Mouse (Mus musculus) megakaryocyte-erythroid progenitor cell, adult 5-6 weeks (primary cell): Measurements from ENCODE around the gene Anks4b. TPM values are rescaled to one million over a fixed set of nuclear protein-coding genes. Genes with fewer than 3 reads are reported as not detected.
A peak's percentile ranks its signal among the peaks of the same experiment; 100 is the strongest.

Source experiments
- ATAC-seq: replicated peaks from 2 replicates; pipeline ENCODE4 v1.8.0; 2016; ENCODE audit warnings: mild to moderate bottlenecking, inconsistent platforms; ENCODE audit not compliant: severe bottlenecking, poor library complexity, low FRiP score, low TSS enrichment
- total RNA-seq, 2 experiments: library from RNA; stranded (forward) in 1 of 2; stranded (reverse) in 1 of 2; fragments of 200-1000, 215-1000 nt in 1 of 2; fragments of >200 nt in 1 of 2; fragmentation: Nextera tagmentation in 1 of 2; gene quantifications; 2 replicates each; pipeline ENCODE4 v1.2.3; 2014 to 2017

The Anks4b gene
- total RNA-seq, 2 experiments from 2014 or later = not detected

DNA sequence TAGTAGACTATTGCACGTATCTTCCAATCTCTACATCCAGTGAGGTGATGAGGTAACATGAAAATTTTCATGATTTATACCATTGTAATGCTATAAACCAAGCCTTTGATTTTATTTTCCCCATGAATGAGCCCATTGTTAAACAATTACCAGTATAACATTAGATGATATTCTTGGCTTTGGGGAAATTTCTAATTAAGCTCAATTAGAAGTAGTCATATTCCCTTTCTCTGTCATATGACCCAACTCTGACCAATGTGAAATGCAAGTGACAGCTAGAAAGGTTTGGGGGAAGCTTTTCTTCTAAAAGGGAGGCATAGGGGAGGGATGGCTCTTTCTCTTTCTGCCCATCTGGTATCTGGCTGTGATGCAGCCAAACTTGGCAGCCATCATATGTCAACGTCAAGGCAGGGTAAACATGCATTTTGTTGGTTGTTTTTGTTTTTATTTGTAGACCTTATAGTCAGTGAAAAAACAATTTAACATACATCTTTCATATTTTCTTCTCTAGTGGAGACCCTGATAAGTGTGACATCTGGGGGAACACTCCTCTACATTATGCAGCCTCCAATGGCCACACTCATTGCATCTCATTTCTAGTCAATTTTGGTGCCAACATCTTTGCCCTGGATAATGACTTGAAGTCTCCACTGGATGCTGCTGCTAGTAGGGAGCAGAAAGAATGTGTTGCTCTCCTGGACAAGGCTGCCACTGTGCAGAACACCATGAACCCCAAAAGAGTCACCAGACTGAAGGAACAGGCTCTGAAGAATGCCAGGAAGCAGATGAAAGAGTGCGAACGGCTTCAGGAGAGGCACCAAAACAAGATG, 8.0 kb downstream of the Anks4b start:
- ATAC-seq = no peak

DNA sequence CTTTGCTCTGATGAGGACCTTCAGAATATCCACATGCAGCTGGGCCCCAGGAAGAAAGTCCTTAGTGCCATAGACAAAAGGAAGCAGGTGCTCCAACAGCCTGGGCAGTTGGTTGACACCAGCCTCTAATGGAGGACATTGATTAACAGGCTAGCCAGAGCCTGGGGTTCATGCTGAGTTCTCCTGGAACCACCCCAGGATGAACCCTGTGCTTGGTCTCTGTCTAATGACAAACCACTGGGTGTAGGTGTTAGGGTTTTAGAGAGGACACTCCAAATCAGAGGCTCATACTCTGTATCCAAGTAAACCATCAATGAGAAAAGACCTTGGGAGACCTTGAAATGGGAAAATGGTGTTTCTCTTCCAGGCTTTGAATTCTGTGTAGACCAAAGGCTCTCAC, 9.2 kb downstream of the Anks4b start:
- no peak for ATAC-seq

DNA sequence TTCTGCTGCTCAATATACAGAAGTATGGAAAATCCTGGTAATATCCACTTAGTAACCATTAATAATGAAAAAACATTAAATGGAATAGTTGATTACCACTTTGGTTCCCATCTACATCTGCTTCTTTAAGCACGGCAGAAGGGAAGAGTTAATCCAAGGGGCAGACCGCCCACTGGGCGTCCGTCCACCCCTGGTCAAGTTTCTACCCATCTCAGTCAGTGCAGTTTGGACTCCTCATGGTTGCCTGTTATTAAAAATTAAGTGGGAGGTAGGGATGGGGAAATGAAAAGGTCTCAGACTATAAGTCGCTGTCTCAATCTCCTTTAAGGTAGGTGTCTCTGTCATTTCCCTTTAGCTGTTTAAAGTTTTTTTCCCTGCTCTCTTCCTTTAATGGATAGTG, 15.3 kb downstream of the Anks4b start:
- ATAC-seq = no peak

DNA sequence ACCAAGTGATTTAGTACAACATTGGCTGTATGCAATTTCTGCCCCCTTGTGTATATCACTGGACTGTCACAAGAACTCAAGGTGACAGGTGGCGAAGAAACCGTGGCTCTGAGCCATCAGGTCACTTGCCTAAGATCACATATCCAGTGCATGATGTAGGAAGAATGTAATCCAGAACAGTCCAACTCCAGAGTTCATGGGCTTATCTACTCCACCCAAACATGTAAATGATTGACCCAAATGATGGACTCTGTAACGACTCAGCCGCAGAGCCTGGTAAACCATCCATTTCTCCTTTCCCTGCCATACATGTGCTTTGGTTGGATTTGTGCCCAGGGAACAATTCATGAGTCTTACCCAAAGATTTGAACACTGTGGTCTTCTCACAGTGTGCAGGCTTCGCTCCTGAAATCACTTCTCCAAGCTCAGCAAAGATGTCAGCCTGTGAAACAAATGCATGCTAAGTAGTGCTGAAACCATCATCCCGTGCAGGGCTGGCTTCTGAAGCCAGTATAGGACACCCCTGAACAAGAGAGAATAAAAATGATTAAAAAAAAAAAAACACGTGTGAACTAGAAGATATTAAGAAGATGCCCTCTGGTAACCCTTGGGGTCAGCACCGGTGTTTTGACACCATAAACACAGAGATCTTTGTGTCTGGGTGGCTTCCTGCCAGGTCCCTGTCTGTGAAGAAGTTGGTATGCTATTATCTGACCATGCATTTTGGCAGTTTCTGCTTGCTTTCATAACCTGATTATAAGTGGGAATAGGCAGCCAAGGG, 15.9 kb downstream of the Anks4b start:
- no peak for ATAC-seq

DNA sequence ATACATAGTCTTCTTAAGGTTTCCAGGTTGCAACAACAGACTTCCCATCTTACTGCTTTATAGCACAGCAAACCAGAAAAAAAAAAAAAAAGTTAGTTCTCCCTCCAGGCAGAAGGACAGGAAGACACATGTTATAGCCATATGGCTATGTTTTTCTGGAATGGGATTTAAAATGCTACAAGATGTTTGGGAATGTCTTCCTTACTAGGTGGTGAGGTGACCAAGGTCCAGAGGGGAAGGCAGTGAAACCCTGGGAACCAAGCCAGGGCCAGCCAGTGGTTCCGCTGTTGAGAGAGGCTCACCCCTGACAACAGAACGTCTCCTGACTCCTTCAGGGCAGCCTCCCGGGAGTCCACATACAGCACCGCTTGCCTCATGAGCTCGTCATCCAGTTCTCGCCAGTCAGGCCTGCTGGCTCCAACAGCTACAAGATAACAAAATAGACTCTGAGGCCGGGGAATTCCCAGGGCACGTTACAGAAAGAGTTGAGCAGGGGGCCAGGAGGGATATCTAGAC, 16.6 kb downstream of the Anks4b start:
- no peak for ATAC-seq

DNA sequence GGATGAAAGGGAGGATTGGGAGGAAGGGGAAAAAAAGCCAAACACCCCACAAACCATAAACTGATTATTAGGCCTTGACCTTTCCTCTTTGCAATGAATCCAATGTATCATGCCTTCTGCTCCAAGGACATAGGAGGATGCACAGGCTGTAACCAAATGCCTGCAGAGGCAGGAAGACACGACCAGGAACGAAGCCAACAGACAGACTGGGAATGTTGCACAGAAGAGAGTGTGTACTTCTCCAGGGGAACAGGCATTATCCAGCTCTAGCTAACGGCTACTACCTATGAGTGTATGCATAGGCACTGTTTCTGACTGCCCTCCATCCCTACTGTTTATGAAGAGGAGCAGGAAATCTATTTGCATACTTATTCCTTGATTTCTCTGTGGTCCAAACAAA, 18.5 kb downstream of the Anks4b start:
- ATAC-seq = no peak

DNA sequence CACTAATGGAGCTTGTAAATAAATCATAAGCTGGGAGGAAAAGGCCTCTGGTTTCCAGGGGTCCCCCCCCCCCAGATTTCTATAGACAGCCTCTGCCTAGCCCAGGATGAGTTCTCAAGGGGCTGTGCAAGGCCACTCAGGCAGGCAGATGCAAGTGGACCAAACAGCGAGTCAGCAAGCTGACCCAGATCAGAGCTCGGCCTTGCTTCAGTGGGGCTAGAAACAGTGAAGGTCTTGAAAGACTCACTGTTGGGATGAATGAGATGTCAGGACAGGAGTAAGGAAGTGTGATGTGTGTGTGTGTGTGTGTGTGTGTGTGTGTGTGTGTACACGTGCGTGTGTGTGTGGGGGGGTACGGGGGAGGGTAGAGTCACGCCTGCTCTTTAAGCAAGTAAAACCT, 19.2 kb downstream of the Anks4b start:
- ATAC-seq = no peak

DNA sequence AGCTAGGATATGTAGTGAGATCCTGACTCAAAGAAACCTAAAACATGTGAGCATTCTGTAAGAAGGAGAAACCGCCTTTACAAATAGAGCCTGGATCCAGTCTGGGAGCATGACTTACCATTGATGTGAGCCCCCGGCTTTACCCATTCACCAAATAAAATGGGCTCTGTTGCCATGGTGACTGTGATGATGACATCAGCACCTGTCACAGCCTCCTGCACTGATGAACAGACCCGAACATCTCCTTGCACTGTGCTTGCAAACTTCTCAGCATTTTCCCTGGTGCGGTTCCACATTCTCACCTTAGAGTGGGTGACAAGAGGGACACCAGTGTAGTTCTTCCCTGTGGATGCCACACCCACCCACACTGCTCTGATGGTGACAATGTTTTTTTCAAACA, 21.5 kb downstream of the Anks4b start:
- ATAC-seq = no peak

DNA sequence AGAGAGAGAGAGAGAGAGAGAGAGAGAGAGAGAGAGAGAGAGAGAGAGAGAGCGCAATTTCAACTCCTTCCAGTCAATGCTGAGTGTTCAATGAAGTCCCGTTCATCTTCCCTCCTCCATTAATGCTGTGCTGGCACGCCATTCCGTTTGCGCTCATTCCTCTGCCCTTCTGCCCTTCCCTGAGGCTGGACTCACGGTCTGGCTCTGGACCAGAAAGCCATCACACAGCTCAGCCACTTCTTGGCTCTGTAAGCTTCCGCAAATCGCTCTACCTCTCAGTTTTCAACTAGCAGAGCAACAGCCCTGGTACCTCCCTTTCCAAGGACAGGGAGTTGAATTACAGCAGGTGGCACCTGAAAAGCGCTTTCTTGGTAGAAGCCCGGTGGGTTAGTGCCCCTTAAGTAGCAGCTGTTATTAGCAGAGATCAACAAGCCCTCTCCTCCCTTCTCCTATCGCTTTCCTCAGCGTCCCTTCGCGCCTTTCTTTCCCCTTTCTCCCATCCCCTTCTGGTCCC, 27.6 kb downstream of the Anks4b start:
- ATAC-seq = no peak

DNA sequence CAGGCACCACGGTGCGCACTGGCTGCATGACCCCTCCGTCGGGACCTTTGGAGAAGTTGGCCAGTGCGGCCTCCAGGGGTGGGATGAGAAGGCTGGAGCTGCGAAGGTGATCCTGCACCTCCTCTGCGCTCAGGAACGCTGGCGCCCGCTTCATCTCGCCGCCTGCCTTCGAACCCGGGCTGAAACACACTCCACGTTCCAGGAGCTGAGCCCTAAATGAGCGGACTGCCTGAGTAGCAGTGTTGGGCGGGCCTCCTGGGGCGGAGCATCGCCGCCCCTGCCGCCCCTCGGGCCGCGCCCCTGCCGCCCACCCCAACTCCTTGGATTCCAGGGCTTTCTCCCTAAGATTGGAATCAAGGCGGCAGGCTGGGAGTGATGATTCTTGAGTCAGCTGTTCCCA, 28.1 kb downstream of the Anks4b start, which contains the start of gene Crym:
Crym (minus strand) TSS at position 341 of the 400 bp plus-strand sequence.
- no peak for ATAC-seq

DNA sequence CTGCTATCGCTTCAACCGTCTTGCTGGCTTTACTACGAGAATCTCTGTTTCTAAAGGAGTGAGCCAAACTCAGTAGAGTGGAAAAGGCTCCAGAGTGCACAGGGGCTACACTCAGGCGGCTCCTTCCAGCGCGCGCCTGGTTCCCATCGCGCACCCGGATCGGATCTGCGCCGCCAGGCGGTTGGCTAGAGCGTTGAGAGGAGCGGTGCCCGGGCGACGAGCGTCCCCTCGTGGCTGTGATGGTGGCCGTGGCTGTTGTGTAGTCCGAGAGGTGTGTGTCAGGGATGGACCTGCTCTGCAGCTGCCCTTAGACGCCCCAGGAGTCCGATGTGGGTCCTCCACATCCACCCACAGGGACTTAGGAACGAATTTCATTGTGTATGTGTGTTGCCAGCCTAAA, 30.1 kb downstream of the Anks4b start, which contains the start of gene Abca14:
Abca14 (plus strand) TSS at position 173 of the 400 bp plus-strand sequence.
- peak; percentile 68 for ATAC-seq

DNA sequence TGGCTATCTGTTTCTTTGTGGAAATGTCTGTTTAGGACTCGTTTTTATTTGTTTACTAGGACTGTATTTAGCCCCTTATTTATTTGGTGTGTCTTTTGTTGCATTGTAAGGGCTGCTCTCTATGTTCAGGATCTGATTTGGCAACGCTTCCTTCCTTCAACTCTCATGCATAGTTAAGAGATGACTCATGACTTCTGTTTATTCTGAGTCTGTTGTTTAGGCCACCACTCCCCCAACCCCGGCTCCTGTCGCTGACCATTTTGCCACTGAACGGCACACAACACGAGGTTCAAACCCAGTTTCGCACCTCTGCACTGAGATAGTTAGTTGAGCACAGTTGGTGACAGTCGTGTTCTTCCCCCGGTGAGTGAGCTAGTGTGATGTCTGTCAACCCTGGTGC, 32.3 kb downstream of the Anks4b start:
- ATAC-seq = no peak

DNA sequence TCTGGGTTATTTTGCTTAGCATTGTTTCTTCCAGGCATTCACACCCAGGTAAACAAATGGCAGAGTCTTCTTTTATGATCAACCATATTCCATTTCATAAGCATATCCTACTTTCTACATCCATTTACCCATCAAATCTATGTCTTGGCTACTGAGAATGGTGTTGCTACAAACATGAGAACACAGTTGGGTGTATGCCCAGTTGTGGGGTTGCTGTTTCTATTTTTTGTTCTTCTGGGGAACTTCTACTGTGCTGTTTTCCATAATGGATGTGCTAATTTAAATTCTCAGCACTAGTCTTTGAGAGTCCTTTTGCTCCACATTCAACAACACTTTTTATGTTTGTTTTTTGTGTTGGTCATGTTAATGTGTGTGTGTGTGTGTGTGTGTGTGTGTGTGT, 54.9 kb downstream of the Anks4b start:
- ATAC-seq = no peak

Other genes with a start within 250 kb of the Anks4b start
- gene Dnah3, start 78.6 kb upstream of the Anks4b start, total RNA-seq (2014; fragmentation: Nextera tagmentation) = not detected in 2 replicates
- gene Dnah3, start 78.6 kb upstream of the Anks4b start, total RNA-seq (2017) = not detected in 2 replicates
- 2.2 and 4.5 TPM in 2 replicates for gene Tmem159, start 71.5 kb upstream of the Anks4b start, total RNA-seq (2014; fragmentation: Nextera tagmentation)
- 0.88 and 2.6 TPM in 2 replicates for gene Tmem159, start 71.5 kb upstream of the Anks4b start, total RNA-seq (2017)
- gene Zp2, start 28.6 kb upstream of the Anks4b start, total RNA-seq (2014; fragmentation: Nextera tagmentation) = not detected in 2 replicates
- gene Zp2, start 28.6 kb upstream of the Anks4b start, total RNA-seq (2017) = not detected in 2 replicates
- gene Crym, start 28.3 kb downstream of the Anks4b start, total RNA-seq (2014; fragmentation: Nextera tagmentation) = not detected in 2 replicates
- gene Crym, start 28.3 kb downstream of the Anks4b start, total RNA-seq (2017) = not detected in 2 replicates
- not detected in 2 replicates for gene Abca14, start 30.1 kb downstream of the Anks4b start, total RNA-seq (2014; fragmentation: Nextera tagmentation)
- not detected in 2 replicates for gene Abca14, start 30.1 kb downstream of the Anks4b start, total RNA-seq (2017)
- not detected in 2 replicates for gene Abca15, start 154.8 kb downstream of the Anks4b start, total RNA-seq (2014; fragmentation: Nextera tagmentation)
- gene Abca15, start 154.8 kb downstream of the Anks4b start, total RNA-seq (2017) = not detected in 2 replicates
- not detected in 2 replicates for gene Abca16, start 235.8 kb downstream of the Anks4b start, total RNA-seq (2014; fragmentation: Nextera tagmentation)
- not detected in 2 replicates for gene Abca16, start 235.8 kb downstream of the Anks4b start, total RNA-seq (2017)